Mouse (Mus musculus): ENCODE results near the gene Stk38.

GRCm38 (mm10) chr17:28982591-28982990 lies 25.2 kb downstream of the Stk38 start:
- TF ChIP-seq CTCF (IDR thresholded peaks at IDR 0.05; ENCODE audit: insufficient read depth, low read length) (no peak), POLR2A (IDR thresholded peaks at IDR 0.05; ENCODE audit: borderline replicate concordance, extremely low read depth, low read depth, low read length) (no peak)
